Mouse (Mus musculus): ENCODE measurements around the gene Lman2l. TPM values are rescaled to one million over a fixed set of nuclear protein-coding genes. Genes with fewer than 3 reads are reported as not detected.

The Lman2l gene
- total and polyA plus RNA-seq, 2 experiments, result 5.1 to 9.3 TPM

- no peaks in the 10 kb centered on the region for H3K27me3 ChIP-seq (ENCODE audit: control insufficient read depth, insufficient read depth, low read length)
- H3K9ac ChIP-seq (ENCODE audit: low read depth, low read length), result peak overlapping the region; percentile 30
- DNase-seq (ENCODE audit: extremely low read depth, low read depth, low spot score), result peak; percentile 90
- TF ChIP-seq CTCF (IDR thresholded peaks at IDR 0.05; ENCODE audit: low read depth, low read length) (no peak), POLR2A (IDR thresholded peaks at IDR 0.05; ENCODE audit: extremely low read depth, insufficient read depth, low read length) (no peak)
- H3K79me2 ChIP-seq (ENCODE audit: control insufficient read depth, insufficient read depth, low read length), result no peaks in the 10 kb centered on the region
- H3K4me1 ChIP-seq (ENCODE audit: control insufficient read depth, insufficient read depth, low read length), result peaks cover 30% of the 10 kb centered on the region
- WGBS, result 7% methylated on average over 2 of the region's 2 CpGs
- H3K27ac ChIP-seq (replicated peaks; ENCODE audit: insufficient read depth, low read depth, low read length), result peak overlapping the region; percentile 94
- no peaks in the 10 kb centered on the region for H3K36me3 ChIP-seq (ENCODE audit: control insufficient read depth, insufficient read depth, low read length)
- H3K4me3 ChIP-seq (ENCODE audit: insufficient read depth, low read depth, low read length), result no peak overlapping the region
Observed at GRCm38 (mm10) chr1:36469811-36470444, 24.9 kb upstream of the Lman2l start.

- DNase-seq (ENCODE audit: extremely low read depth, low read depth, low spot score), result no peak
- Histone ChIP-seq H3K4me3 (ENCODE audit: insufficient read depth, low read depth, low read length) (no peak overlapping the region), H3K27me3 (ENCODE audit: control insufficient read depth, insufficient read depth, low read length) (no peaks in the 10 kb centered on the region), H3K27ac (replicated peaks; ENCODE audit: insufficient read depth, low read depth, low read length) (no peak overlapping the region), H3K9ac (ENCODE audit: low read depth, low read length) (no peak overlapping the region), H3K36me3 (ENCODE audit: control insufficient read depth, insufficient read depth, low read length) (no peaks in the 10 kb centered on the region), H3K4me1 (ENCODE audit: control insufficient read depth, insufficient read depth, low read length) (peaks cover 23% of the 10 kb centered on the region), H3K79me2 (ENCODE audit: control insufficient read depth, insufficient read depth, low read length) (no peaks in the 10 kb centered on the region)
- TF ChIP-seq CTCF (IDR thresholded peaks at IDR 0.05; ENCODE audit: low read depth, low read length), result no peak
- TF ChIP-seq POLR2A (IDR thresholded peaks at IDR 0.05; ENCODE audit: extremely low read depth, insufficient read depth, low read length), result no peak
- 83% methylated on average over 5 of the region's 5 CpGs for WGBS
Observed at GRCm38 (mm10) chr1:36467446-36467845, 22.4 kb upstream of the Lman2l start.

GRCm38 (mm10) chr1:36465641-36466160 lies 20.6 kb upstream of the Lman2l start:
- TF ChIP-seq POLR2A (IDR thresholded peaks at IDR 0.05; ENCODE audit: extremely low read depth, insufficient read depth, low read length), result no peak
- no peak for TF ChIP-seq CTCF (IDR thresholded peaks at IDR 0.05; ENCODE audit: low read depth, low read length)
- 16% methylated on average over 4 of the region's 4 CpGs for WGBS
- Histone ChIP-seq H3K4me3 (ENCODE audit: insufficient read depth, low read depth, low read length) (no peak overlapping the region), H3K27me3 (ENCODE audit: control insufficient read depth, insufficient read depth, low read length) (no peaks in the 10 kb centered on the region), H3K36me3 (ENCODE audit: control insufficient read depth, insufficient read depth, low read length) (no peaks in the 10 kb centered on the region), H3K79me2 (ENCODE audit: control insufficient read depth, insufficient read depth, low read length) (no peaks in the 10 kb centered on the region), H3K9ac (ENCODE audit: low read depth, low read length) (no peak overlapping the region), H3K27ac (replicated peaks; ENCODE audit: insufficient read depth, low read depth, low read length) (no peak overlapping the region), H3K4me1 (ENCODE audit: control insufficient read depth, insufficient read depth, low read length) (peaks cover 17% of the 10 kb centered on the region)
- DNase-seq (ENCODE audit: extremely low read depth, low read depth, low spot score), result peak; percentile 97

- no peaks in the 10 kb centered on the region for H3K79me2 ChIP-seq (ENCODE audit: control insufficient read depth, insufficient read depth, low read length)
- TF ChIP-seq CTCF (IDR thresholded peaks at IDR 0.05; ENCODE audit: low read depth, low read length) (no peak), POLR2A (IDR thresholded peaks at IDR 0.05; ENCODE audit: extremely low read depth, insufficient read depth, low read length) (no peak)
- DNase-seq (ENCODE audit: extremely low read depth, low read depth, low spot score), result no peak
- H3K9ac ChIP-seq (ENCODE audit: low read depth, low read length), result no peak overlapping the region
- 60% methylated on average over 2 of the region's 2 CpGs for WGBS
- no peak overlapping the region for H3K4me3 ChIP-seq (ENCODE audit: insufficient read depth, low read depth, low read length)
- peaks cover 10% of the 10 kb centered on the region for H3K4me1 ChIP-seq (ENCODE audit: control insufficient read depth, insufficient read depth, low read length)
- no peak overlapping the region for H3K27ac ChIP-seq (replicated peaks; ENCODE audit: insufficient read depth, low read depth, low read length)
- H3K36me3 ChIP-seq (ENCODE audit: control insufficient read depth, insufficient read depth, low read length), result no peaks in the 10 kb centered on the region
- no peaks in the 10 kb centered on the region for H3K27me3 ChIP-seq (ENCODE audit: control insufficient read depth, insufficient read depth, low read length)
Observed at GRCm38 (mm10) chr1:36461829-36462228, 16.8 kb upstream of the Lman2l start.

- no peak for DNase-seq (ENCODE audit: extremely low read depth, low read depth, low spot score)
- Histone ChIP-seq H3K79me2 (ENCODE audit: control insufficient read depth, insufficient read depth, low read length) (no peaks in the 10 kb centered on the region), H3K27me3 (ENCODE audit: control insufficient read depth, insufficient read depth, low read length) (no peaks in the 10 kb centered on the region), H3K4me1 (ENCODE audit: control insufficient read depth, insufficient read depth, low read length) (no peaks in the 10 kb centered on the region), H3K36me3 (ENCODE audit: control insufficient read depth, insufficient read depth, low read length) (no peaks in the 10 kb centered on the region), H3K9ac (ENCODE audit: low read depth, low read length) (no peak overlapping the region), H3K4me3 (ENCODE audit: insufficient read depth, low read depth, low read length) (no peak overlapping the region), H3K27ac (replicated peaks; ENCODE audit: insufficient read depth, low read depth, low read length) (no peak overlapping the region)
- no peak for TF ChIP-seq CTCF (IDR thresholded peaks at IDR 0.05; ENCODE audit: low read depth, low read length)
- no peak for TF ChIP-seq POLR2A (IDR thresholded peaks at IDR 0.05; ENCODE audit: extremely low read depth, insufficient read depth, low read length)
- WGBS, result 78% methylated on average over 5 of the region's 5 CpGs
Observed at GRCm38 (mm10) chr1:36458169-36458568, 13.1 kb upstream of the Lman2l start.

- DNase-seq (ENCODE audit: extremely low read depth, low read depth, low spot score), result no peak
- Histone ChIP-seq H3K27ac (replicated peaks; ENCODE audit: insufficient read depth, low read depth, low read length) (no peak overlapping the region), H3K36me3 (ENCODE audit: control insufficient read depth, insufficient read depth, low read length) (no peaks in the 10 kb centered on the region), H3K79me2 (ENCODE audit: control insufficient read depth, insufficient read depth, low read length) (no peaks in the 10 kb centered on the region), H3K4me3 (ENCODE audit: insufficient read depth, low read depth, low read length) (no peak overlapping the region), H3K4me1 (ENCODE audit: control insufficient read depth, insufficient read depth, low read length) (no peaks in the 10 kb centered on the region), H3K9ac (ENCODE audit: low read depth, low read length) (no peak overlapping the region), H3K27me3 (ENCODE audit: control insufficient read depth, insufficient read depth, low read length) (no peaks in the 10 kb centered on the region)
- no peak for TF ChIP-seq CTCF (IDR thresholded peaks at IDR 0.05; ENCODE audit: low read depth, low read length)
- TF ChIP-seq POLR2A (IDR thresholded peaks at IDR 0.05; ENCODE audit: extremely low read depth, insufficient read depth, low read length), result no peak
- WGBS, result 47% methylated on average over 7 of the region's 7 CpGs
Observed at GRCm38 (mm10) chr1:36457388-36458014, 12.4 kb upstream of the Lman2l start.
